Mouse (Mus musculus) embryonic facial prominence, embryonic 13.5 days (tissue): ENCODE data around the gene Gm26938. TPM values are rescaled to one million over a fixed set of nuclear protein-coding genes. Genes with fewer than 3 reads are reported as not detected.

Experiments
- ATAC-seq: fragments of 200-750 bp; cut with Nextera tagmentation; 2 replicates; pipeline ENCODE4 v1.8.0; 2017; ENCODE audit warnings: low read depth; ENCODE audit not compliant: insufficient number of reproducible peaks, insufficient read depth, low FRiP score, low TSS enrichment
- H3K27ac ChIP-seq: fragments of 300-500 bp; sonication (generic); 2 replicates; pipeline ENCODE4 v1.5.1; 2015; ENCODE audit warnings: moderate library complexity, mild to moderate bottlenecking, inconsistent platforms
- H3K27me3 ChIP-seq: fragments of 300-500 bp; sonication (generic); 2 replicates; pipeline ENCODE4 v1.6.1; 2015; ENCODE audit warnings: mild to moderate bottlenecking, inconsistent platforms
- H3K36me3 ChIP-seq: fragments of 300-500 bp; sonication (generic); 2 replicates; pipeline ENCODE4 v1.6.1; 2015; ENCODE audit warnings: mild to moderate bottlenecking, inconsistent platforms
- H3K4me1 ChIP-seq: fragments of 300-500 bp; sonication (generic); 2 replicates; pipeline ENCODE4 v1.6.1; 2015; ENCODE audit warnings: inconsistent platforms
- H3K4me2 ChIP-seq: fragments of 300-500 bp; sonication (generic); 2 replicates; pipeline ENCODE4 v1.6.1; 2015; ENCODE audit warnings: moderate library complexity, mild to moderate bottlenecking, inconsistent platforms
- H3K4me3 ChIP-seq: fragments of 300-500 bp; sonication (generic); 2 replicates; pipeline ENCODE4 v1.5.1; 2015; ENCODE audit warnings: mild to moderate bottlenecking, inconsistent platforms
- H3K9ac ChIP-seq: fragments of 300-500 bp; sonication (generic); 2 replicates; pipeline ENCODE4 v1.6.1; 2015; ENCODE audit warnings: mild to moderate bottlenecking, inconsistent platforms
- H3K9me3 ChIP-seq: fragments of 300-500 bp; sonication (generic); 2 replicates; pipeline ENCODE4 v1.6.1; 2016; ENCODE audit warnings: inconsistent platforms
- WGBS: fragments of 180-500 bp; shearing (Covaris S2); methylation state at CpG from one replicate; pipeline ENCODE4 v1.1.7; 2015; ENCODE audit warnings: mixed read lengths; 5-methylcytosine and 5-hydroxymethylcytosine counted together
- polyA plus RNA-seq: library from polyadenylated mRNA; unstranded; fragments of >200 nt; fragmentation: Nextera tagmentation; extraction: Ambion mirVana; gene quantifications from 2 replicates; pipeline ENCODE4 v1.2.1, GENCODE M21; 2015

Gm26938 gene
- polyA plus RNA-seq, 1 experiment from 2014 or later: 0.90 TPM

GRCm38 (mm10) chr5:139829384-139829783 is 3.2 kb upstream of the Gm26938 start:
- no peak for ATAC-seq
- no peaks in the 10 kb centered on the region for H3K27me3 ChIP-seq
- 77% methylated on average over 13 of the region's 13 CpGs for WGBS
- H3K4me2 ChIP-seq: no peak overlapping the region
- no peaks in the 10 kb centered on the region for H3K36me3 ChIP-seq
- peaks cover 12% of the 10 kb centered on the region for H3K4me1 ChIP-seq
- H3K4me3 ChIP-seq: no peak overlapping the region
- H3K27ac ChIP-seq: no peak overlapping the region
- H3K9ac ChIP-seq: no peak overlapping the region
- H3K9me3 ChIP-seq: no peaks in the 10 kb centered on the region

GRCm38 (mm10) chr5:139827593-139827992 is 1.4 kb upstream of the Gm26938 start:
- H3K9ac ChIP-seq: no peak overlapping the region
- peaks cover 13% of the 10 kb centered on the region for H3K36me3 ChIP-seq
- no peaks in the 10 kb centered on the region for H3K9me3 ChIP-seq
- H3K4me1 ChIP-seq: peaks cover 12% of the 10 kb centered on the region
- H3K27ac ChIP-seq: no peak overlapping the region
- WGBS: 82% methylated on average over 1 of the region's 1 CpGs
- H3K27me3 ChIP-seq: no peaks in the 10 kb centered on the region
- no peak for ATAC-seq
- no peak overlapping the region for H3K4me2 ChIP-seq
- H3K4me3 ChIP-seq: no peak overlapping the region

- peak overlapping the region; percentile 87 for H3K4me3 ChIP-seq
- H3K4me1 ChIP-seq: peaks cover 12% of the 10 kb centered on the region
- peak overlapping the region; percentile 87 for H3K9ac ChIP-seq
- 44% methylated on average over 11 of the region's 11 CpGs for WGBS
- no peak for ATAC-seq
- H3K9me3 ChIP-seq: no peaks in the 10 kb centered on the region
- peak overlapping the region; percentile 84; the same call in 1 of the 2 replicates for H3K27ac ChIP-seq
- peak overlapping the region; percentile 97 for H3K4me2 ChIP-seq
- H3K27me3 ChIP-seq: no peaks in the 10 kb centered on the region
- H3K36me3 ChIP-seq: peaks cover 28% of the 10 kb centered on the region
Observed at GRCm38 (mm10) chr5:139825947-139826346, 260 bp downstream of the Gm26938 start.

- no peak overlapping the region for H3K9ac ChIP-seq
- no peaks in the 10 kb centered on the region for H3K27me3 ChIP-seq
- H3K9me3 ChIP-seq: no peaks in the 10 kb centered on the region
- no peak overlapping the region for H3K4me2 ChIP-seq
- 90% methylated on average over 10 of the region's 10 CpGs for WGBS
- H3K4me3 ChIP-seq: no peak overlapping the region
- no peak overlapping the region for H3K27ac ChIP-seq
- ATAC-seq: no peak
- peaks cover 28% of the 10 kb centered on the region for H3K36me3 ChIP-seq
- H3K4me1 ChIP-seq: peaks cover 12% of the 10 kb centered on the region
Observed at GRCm38 (mm10) chr5:139824531-139824930, 1.7 kb downstream of the Gm26938 start.

GRCm38 (mm10) chr5:139821466-139822459 is 4.4 kb downstream of the Gm26938 start:
- 69% methylated on average over 12 of the region's 12 CpGs for WGBS
- Histone ChIP-seq H3K27me3 (no peaks in the 10 kb centered on the region), H3K4me3 (no peak overlapping the region), H3K4me1 (peaks cover 12% of the 10 kb centered on the region), H3K9ac (no peak overlapping the region), H3K27ac (no peak overlapping the region), H3K36me3 (peaks cover 28% of the 10 kb centered on the region), H3K4me2 (no peak overlapping the region), H3K9me3 (no peaks in the 10 kb centered on the region)
- no peak for ATAC-seq

GRCm38 (mm10) chr5:139819538-139820181 is 6.5 kb downstream of the Gm26938 start, which contains the start of gene Tmem184a:
TSS of gene Tmem184a (minus strand) at chr5:139819917.
- Histone ChIP-seq H3K9me3 (no peaks in the 10 kb centered on the region), H3K4me1 (no peaks in the 10 kb centered on the region), H3K4me3 (no peak within 1 kb of the TSS), H3K4me2 (no peak within 1 kb of the TSS), H3K27ac (no peak within 1 kb of the TSS), H3K36me3 (peaks cover 28% of the 10 kb centered on the region), H3K27me3 (peaks cover 9% of the 10 kb centered on the region), H3K9ac (0 out of 2 replicates have a peak within 1 kb of the TSS, but pooled peaks have one; percentile 17)
- 88% methylated on average over 9 of the region's 9 CpGs for WGBS
- ATAC-seq: no peak

- peaks cover 18% of the 10 kb centered on the region for H3K27me3 ChIP-seq
- 50% methylated on average over 4 of the region's 4 CpGs for WGBS
- no peaks in the 10 kb centered on the region for H3K9me3 ChIP-seq
- peaks cover 27% of the 10 kb centered on the region for H3K36me3 ChIP-seq
- no peaks in the 10 kb centered on the region for H3K4me1 ChIP-seq
- no peak overlapping the region for H3K9ac ChIP-seq
- no peak overlapping the region for H3K4me3 ChIP-seq
- no peak for ATAC-seq
- no peak overlapping the region for H3K27ac ChIP-seq
- H3K4me2 ChIP-seq: no peak overlapping the region
Observed at GRCm38 (mm10) chr5:139818801-139819200, 7.4 kb downstream of the Gm26938 start.

- H3K9ac ChIP-seq: no peak overlapping the region
- H3K36me3 ChIP-seq: peaks cover 20% of the 10 kb centered on the region
- H3K4me1 ChIP-seq: no peaks in the 10 kb centered on the region
- no peaks in the 10 kb centered on the region for H3K9me3 ChIP-seq
- 76% methylated on average over 3 of the region's 3 CpGs for WGBS
- ATAC-seq: no peak
- H3K4me2 ChIP-seq: no peak overlapping the region
- no peak overlapping the region for H3K4me3 ChIP-seq
- peaks cover 25% of the 10 kb centered on the region for H3K27me3 ChIP-seq
- H3K27ac ChIP-seq: no peak overlapping the region
Observed at GRCm38 (mm10) chr5:139818056-139818455, 8.2 kb downstream of the Gm26938 start.

GRCm38 (mm10) chr5:139817292-139817691 is 8.9 kb downstream of the Gm26938 start:
- Histone ChIP-seq H3K36me3 (peaks cover 12% of the 10 kb centered on the region), H3K27ac (no peak overlapping the region), H3K27me3 (peaks cover 33% of the 10 kb centered on the region), H3K9me3 (no peaks in the 10 kb centered on the region), H3K9ac (no peak overlapping the region), H3K4me2 (no peak overlapping the region), H3K4me1 (no peaks in the 10 kb centered on the region), H3K4me3 (no peak overlapping the region)
- ATAC-seq: no peak
- 3% methylated on average over 1 of the region's 1 CpGs for WGBS

- H3K9me3 ChIP-seq: no peaks in the 10 kb centered on the region
- H3K9ac ChIP-seq: no peak overlapping the region
- no peak overlapping the region for H3K4me2 ChIP-seq
- no peaks in the 10 kb centered on the region for H3K4me1 ChIP-seq
- H3K4me3 ChIP-seq: no peak overlapping the region
- 0 out of 2 replicates have a peak, but pooled peaks cover 4% of the 10 kb centered on the region for H3K36me3 ChIP-seq
- H3K27me3 ChIP-seq: peaks cover 40% of the 10 kb centered on the region
- ATAC-seq: no peak
- H3K27ac ChIP-seq: no peak overlapping the region
Observed at GRCm38 (mm10) chr5:139816445-139816844, 9.8 kb downstream of the Gm26938 start.

GRCm38 (mm10) chr5:139815964-139816363 is 10.2 kb downstream of the Gm26938 start:
- Histone ChIP-seq H3K9ac (no peak overlapping the region), H3K4me3 (no peak overlapping the region), H3K4me1 (no peaks in the 10 kb centered on the region), H3K9me3 (no peaks in the 10 kb centered on the region), H3K4me2 (no peak overlapping the region), H3K27ac (no peak overlapping the region), H3K27me3 (peaks cover 40% of the 10 kb centered on the region), H3K36me3 (no peaks in the 10 kb centered on the region)
- 86% methylated on average over 6 of the region's 6 CpGs for WGBS
- no peak for ATAC-seq
